Mouse (Mus musculus): ENCODE measurements around the gene Chn1. TPM values are rescaled to one million over a fixed set of nuclear protein-coding genes. Genes with fewer than 3 reads are reported as not detected.

Chn1 gene
- total RNA-seq, 2 experiments from 2014 or later, result 21.0 to 26.3 TPM

GRCm38 (mm10) chr2:73592231-73593100 lies 182.7 kb downstream of the Chn1 start:
- peak; percentile 39 for DNase-seq

- no peak for DNase-seq
Measured at GRCm38 (mm10) chr2:73591246-73591645, 183.9 kb downstream of the Chn1 start.

DNA sequence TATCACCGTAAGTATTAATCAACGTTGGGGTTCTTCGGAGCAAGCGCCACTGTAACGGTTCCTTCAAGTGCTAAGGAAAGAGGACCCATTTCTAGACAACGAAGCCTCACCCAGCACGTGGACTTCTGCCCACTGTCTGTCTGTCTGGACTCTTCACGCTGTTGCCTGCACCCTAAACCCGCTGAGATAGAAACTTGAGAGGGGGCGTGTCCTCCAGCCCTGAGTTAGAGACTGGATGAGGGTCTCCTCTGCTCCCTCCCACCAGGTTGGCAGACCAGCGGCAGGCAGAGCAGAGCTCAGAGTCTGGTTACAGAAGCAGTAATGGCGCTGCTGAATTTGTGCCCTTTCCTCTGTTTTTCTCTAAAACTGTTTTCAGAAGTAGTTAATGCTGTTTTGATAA lies 185.0 kb downstream of the Chn1 start:
- DNase-seq, result no peak

- no peak for DNase-seq
Measured at GRCm38 (mm10) chr2:73588951-73589350, 186.2 kb downstream of the Chn1 start.

DNA sequence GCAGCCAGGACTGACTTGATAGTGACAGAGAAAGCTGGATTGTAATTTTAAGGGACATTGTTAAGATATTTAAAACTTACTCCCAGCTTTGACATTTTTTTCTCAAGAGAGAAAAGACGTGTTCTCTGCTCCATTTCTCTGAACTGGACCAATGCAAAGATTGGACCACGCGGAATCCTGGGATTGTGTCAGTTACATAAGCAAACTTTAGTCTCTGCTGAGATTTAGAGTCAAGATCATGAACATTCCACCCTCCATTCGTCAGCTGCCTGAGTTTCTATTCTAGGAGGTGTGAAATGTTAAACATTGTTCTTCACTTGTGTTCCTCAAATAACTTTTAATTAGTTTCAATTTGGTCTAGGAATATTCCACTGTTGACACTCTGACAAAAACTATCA lies 188.0 kb downstream of the Chn1 start:
- no peak for DNase-seq

DNA sequence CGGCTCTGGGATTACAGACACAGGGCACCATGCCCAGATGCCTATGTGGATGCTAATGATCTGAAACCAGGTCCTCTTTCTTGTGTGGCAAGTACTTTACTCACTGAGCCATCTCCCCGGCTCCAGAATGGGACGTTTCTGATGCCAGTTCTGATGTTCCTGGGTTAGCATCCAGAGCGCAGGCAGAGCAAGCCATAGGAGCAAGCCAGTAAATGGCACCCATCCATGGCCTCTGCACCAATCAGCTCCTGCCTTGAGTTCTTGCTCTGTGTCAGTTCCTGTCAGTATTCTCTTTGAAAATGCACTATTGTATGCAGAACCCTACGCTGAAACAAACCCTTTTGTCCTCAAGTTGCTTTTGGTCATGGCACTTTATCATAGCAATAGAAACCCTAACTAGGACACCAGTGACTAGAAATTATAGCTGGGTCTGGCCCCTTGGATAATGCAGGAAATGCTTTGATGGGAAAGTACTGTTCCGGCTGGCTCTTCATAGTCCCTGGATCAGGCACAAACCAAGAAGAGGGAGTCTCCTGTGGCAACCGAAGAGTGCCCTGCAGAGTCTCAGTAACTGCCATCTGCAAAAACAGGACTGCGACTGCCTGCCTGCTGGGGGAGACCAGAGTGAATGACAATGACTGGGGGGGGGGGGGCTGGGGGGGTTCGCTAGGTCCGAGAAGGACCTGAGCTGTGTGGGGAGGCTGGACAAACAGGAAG lies 188.6 kb downstream of the Chn1 start:
- DNase-seq, result no peak

GRCm38 (mm10) chr2:73585347-73585831 lies 189.8 kb downstream of the Chn1 start:
- DNase-seq, result peak; percentile 54

DNA sequence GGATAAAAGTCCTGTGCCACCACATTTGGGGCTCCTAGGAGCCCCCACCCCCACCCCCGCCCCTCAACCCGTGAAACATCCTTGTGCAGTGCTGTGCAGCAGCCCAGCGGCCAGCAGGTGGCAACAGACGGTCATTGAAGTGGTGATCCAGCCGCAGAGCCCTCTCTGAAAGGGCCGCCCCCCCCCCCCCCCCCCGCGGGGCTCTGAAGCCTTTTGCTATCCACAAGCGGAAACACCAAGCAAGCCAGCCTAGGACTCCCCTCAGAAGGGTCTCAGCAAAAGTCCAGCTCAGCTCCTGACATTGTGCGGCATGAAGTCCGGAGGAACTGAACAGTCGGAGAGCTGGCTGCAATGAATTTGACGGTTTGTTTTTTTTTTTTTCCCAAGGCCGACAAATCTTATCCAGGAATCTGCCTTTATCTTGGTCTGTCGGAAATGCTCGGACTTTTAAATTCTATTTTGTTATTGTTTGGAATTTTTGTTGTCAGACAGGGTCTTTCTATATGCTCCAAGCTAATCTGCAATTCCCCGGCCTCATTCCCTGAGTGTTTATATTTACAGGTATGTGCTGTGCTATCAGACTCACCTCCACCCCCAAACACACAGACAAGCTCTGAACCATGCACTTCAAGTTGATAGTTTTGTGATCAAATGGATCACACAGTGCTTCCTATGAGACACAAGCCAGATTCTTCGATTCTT lies 190.3 kb downstream of the Chn1 start:
- DNase-seq, result peak; percentile 86

DNA sequence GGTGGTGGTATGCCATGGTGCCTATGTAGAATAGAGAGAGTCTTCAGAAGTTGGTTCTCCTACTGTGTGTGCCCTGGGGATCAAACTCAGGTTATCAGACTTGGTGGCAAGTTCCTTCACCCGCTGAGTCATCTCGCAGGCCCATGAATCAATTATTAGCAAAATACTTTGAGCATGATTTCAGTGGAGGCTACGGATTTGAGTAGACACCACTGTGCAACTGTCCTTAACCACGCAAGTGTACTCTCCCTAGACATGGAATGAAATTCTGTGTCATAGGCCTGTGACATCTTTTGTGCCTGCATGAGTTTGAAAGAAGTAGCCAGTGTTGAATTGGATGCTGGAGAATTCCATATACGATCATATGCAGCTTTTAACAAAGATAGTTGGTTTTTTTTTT lies 194.4 kb downstream of the Chn1 start:
- no peak for DNase-seq

DNA sequence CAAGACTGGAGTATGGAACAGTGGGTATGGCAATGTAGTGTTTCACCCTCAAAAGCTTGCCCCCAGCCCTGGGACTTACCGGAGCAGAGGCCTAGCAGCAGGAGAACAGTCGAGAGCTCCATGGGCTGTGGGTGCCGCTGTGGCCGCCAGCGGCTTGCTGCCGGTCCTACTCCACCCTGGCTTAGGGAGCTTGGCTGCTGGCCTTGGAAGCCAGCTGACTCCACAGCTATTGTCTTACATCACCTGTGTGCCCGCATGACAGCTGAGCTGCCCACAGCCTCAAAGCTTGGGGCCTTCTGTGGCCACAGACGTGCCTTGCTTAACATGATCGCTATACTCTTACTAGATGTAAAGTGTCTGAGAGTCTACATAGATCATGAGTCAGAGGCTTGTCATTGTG lies 195.0 kb downstream of the Chn1 start, which contains the start of gene Chrna1:
TSS of gene Chrna1 (minus strand) at position 173 of the 400 bp plus-strand sequence.
- DNase-seq, result no peak

- DNase-seq, result no peak
Measured at GRCm38 (mm10) chr2:73579168-73579567, 196.0 kb downstream of the Chn1 start.

- DNase-seq, result no peak
Measured at GRCm38 (mm10) chr2:73574418-73574817, 200.7 kb downstream of the Chn1 start.

DNA sequence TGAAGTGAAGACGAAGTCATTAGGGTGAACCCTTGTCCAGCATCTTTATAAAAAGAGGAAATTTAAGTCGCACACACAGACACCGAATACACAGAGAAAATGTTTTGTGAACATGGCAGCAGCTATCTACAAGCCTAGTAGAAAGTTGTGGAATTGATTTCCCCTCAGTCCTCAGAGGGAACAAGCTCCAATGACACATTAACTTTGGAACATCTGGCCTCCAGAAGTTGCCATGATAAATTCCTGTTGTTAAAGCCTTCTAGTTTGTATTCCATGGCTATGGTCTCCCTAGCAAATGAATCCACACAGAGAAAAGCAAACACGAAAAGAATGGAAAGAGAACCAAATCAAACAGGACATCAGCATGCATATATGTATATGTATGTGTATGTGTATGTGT lies 201.6 kb downstream of the Chn1 start:
- no peak for DNase-seq

DNA sequence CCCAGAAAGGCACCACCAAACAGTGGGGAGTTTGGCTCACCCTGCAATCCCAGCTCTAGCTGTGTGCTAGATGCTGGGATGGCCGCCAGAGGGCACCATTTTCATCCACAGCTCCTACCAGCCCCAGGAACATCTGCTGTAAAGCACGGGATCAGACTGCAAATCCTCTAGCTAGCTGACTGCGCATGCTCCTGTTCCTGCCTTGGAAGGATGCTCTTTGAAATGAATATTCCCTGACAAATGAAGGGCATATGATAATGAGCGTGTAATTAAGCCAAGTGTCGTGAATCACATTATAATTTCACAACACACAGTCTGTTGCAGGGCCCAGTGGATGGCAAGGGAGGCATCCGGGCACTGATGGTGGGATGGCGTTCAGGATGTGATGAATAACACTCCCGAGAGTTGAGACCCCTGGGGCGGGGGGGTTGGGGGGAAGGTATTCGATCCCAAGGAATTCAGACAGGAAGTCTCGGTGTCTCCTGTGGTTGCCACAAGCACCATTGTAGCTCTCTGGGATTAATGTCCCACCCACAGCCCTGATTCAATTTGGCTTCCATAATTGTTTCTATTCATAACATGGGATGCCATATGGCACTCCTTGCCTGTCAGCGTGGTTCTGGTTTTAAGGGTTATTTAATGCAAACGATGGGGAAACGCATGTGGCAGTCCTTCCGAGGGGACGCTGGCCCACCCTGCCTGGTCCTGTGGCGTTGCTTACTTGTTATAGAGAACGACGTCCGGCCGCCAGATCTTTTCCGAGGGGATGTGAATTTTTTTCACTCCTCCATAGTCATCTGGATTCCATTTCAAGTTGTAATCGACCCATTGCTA lies 202.4 kb downstream of the Chn1 start:
- peak; percentile 80 for DNase-seq

DNA sequence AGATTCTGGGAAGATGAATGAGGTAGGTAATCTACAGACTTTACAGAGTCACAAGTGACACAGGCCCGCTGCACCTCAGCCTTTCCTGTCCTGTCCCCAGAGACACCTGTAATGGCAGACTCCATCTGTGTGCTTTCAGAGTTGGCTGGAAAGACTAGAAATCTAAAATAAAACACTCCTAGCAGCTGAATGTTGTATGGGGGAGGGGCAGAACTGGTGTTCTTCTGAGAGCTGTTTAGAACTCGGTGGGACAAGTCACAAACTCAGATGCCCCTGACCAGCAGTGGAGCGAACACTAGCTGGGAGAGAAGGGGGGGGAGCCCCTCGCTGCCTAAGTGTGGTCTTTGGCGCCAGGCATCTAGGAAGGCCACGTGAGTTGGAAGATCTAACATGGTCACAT lies 203.2 kb downstream of the Chn1 start:
- no peak for DNase-seq

DNA sequence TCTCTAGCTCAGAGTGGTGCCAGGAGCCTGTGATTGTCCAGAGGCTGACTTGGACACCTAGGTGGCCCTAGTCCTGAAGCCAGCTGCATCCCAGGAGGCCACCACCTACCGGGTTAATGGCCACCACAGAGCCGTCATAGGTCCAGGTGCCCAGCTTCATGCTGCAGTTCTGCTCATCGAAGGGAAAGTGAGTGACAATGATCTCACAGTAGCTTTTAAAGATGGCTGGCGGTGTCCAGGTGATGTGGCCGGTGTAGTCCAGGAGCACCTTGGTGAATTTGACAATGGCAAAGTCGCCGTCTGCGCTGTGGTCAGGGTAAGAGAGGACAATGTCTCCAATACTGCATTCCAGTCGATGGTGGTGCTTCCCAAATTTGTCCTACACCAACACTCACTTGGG lies 203.8 kb downstream of the Chn1 start:
- DNase-seq, result no peak

- DNase-seq, result peak; percentile 72
Measured at GRCm38 (mm10) chr2:73566989-73567605, 208.0 kb downstream of the Chn1 start.

DNA sequence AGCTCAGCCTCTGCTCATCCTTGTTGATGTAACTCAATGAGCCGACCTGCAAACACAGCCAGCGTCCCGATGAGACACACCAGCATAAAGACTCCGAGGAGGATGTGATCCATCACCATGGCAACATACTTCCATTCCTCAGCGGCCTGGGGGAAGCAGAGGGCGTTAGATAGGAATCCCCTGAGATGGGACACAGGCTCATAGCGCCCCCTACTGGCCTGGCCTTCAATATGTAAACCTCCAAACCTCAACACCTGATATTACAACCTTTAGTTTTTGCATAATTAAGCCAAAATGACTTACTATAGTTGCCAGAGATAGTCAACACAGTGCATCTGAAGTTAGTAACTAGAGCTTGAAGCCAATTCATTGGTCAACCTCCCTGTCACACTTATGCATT lies 209.0 kb downstream of the Chn1 start:
- DNase-seq, result no peak

- no peak for DNase-seq
Measured at GRCm38 (mm10) chr2:73563690-73564089, 211.5 kb downstream of the Chn1 start.

DNA sequence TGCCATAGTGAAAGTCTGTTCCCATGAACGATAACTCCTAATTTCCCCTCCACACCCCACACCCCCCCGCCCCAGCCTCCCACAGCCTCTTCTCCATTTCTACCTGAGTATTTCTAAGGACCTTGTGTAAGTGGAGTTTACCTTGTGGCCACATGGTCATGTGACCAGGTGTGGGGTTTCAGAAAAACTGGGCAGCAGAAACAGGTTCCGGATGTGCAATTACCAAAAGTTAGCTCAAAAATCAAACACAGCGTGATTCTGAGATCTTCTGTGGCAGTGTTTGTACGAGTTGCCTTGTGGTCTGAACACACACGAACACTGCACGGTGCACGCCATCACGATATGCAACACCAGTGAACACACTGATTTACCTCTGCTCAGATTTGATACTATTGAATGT lies 212.5 kb downstream of the Chn1 start:
- DNase-seq, result no peak

GRCm38 (mm10) chr2:73561665-73562063 lies 213.5 kb downstream of the Chn1 start:
- DNase-seq, result no peak

Data from adrenal gland, postnatal 10 days (tissue).